ENCODE assay signal across 16 mouse cellular contexts in genomic region chr1:31051370-31051921, GRCm38 (mm10).
DNase-seq lines count a peak whose midpoint lies in the region; ATAC-seq and TF ChIP-seq lines count a peak whose summit lies in the region.
"Had no signal": no experiment of that assay in that cellular context is flagged by ENCODE, and none has a peak within 500 bp of the region (broad histone marks: within the 10 kb centered on the region; RNA-seq: fewer than 3 reads in every experiment).

No protein-coding gene starts in this region.

- peak; percentile 26 to 62 for DNase-seq in lung, adult 18-20 months
- DNase-seq in lung, postnatal 10 days: no peak
- DNase-seq in adrenal gland, postnatal 10 days: peak; percentile 59
- DNase-seq in forebrain, postnatal 0 days: no peak
- DNase-seq in left cerebral cortex, postnatal 25 days (ENCODE audit: low spot score in 2 of 2): no peak
- no peak for DNase-seq in c-Kit-positive CD71-positive TER-119-positive erythroid progenitor cells, embryonic 14.5 days (ENCODE audit: low spot score)
- DNase-seq: cerebellum, adult 9-11 months; gastrocnemius, postnatal 14 days; right cerebral cortex, postnatal 25 days; thymus, postnatal 25 days had no signal

- no peak overlapping the region for H3K9ac ChIP-seq in forebrain, postnatal 0 days
- H3K9ac ChIP-seq: hindbrain, embryonic 12.5 days; limb, embryonic 15.5 days had no signal

- H3K27ac ChIP-seq in forebrain, postnatal 0 days (ENCODE audit: low read depth, low read length): no peak overlapping the region
- H3K27ac ChIP-seq in olfactory bulb, adult 2 months (ENCODE audit: insufficient read depth, low read depth, low read length): 0 out of 2 replicates have a peak overlapping the region, but pooled peaks have one; percentile 48
- H3K27ac ChIP-seq: embryonic facial prominence, embryonic 10.5 days; hindbrain, embryonic 12.5 days; limb, embryonic 15.5 days had no signal

- no peaks in the 10 kb centered on the region for H3K4me1 ChIP-seq in forebrain, postnatal 0 days (ENCODE audit: insufficient read depth)
- peaks cover 4% of the 10 kb centered on the region; the same call in 1 of the 2 replicates for H3K4me1 ChIP-seq in olfactory bulb, adult 2 months (ENCODE audit: control insufficient read depth, insufficient read depth, low read length)
- H3K4me1 ChIP-seq: embryonic facial prominence, embryonic 10.5 days; hindbrain, embryonic 12.5 days; limb, embryonic 15.5 days had no signal

- no peaks in the 10 kb centered on the region; the same call in 1 of the 2 replicates for H3K9me3 ChIP-seq in forebrain, postnatal 0 days (ENCODE audit: low read length)
- H3K9me3 ChIP-seq: embryonic facial prominence, embryonic 10.5 days; hindbrain, embryonic 12.5 days; limb, embryonic 15.5 days had no signal

- H3K4me2 ChIP-seq in forebrain, postnatal 0 days (ENCODE audit: low read depth): no peak overlapping the region
- H3K4me2 ChIP-seq: hindbrain, embryonic 12.5 days; limb, embryonic 15.5 days had no signal

- intact Hi-C loops in left cerebral cortex, postnatal 25 days (cut with DNase I): no loop called here

- peak; percentile 65 for ATAC-seq in forebrain, postnatal 0 days
- ATAC-seq: intestine, postnatal 0 days had no signal

- no peaks in the 10 kb centered on the region for H3K27me3 ChIP-seq in forebrain, postnatal 0 days (ENCODE audit: insufficient read depth, low read length)
- H3K27me3 ChIP-seq: CH12.LX; hindbrain, embryonic 12.5 days; limb, embryonic 15.5 days had no signal

- no peaks in the 10 kb centered on the region for H3K36me3 ChIP-seq in forebrain, postnatal 0 days (ENCODE audit: insufficient read depth)
- H3K36me3 ChIP-seq: embryonic facial prominence, embryonic 10.5 days; hindbrain, embryonic 12.5 days; limb, embryonic 15.5 days had no signal

- 64% methylated on average over 5 of the region's 5 CpGs for WGBS in forebrain, postnatal 0 days
- WGBS in olfactory bulb, adult 2 months: 29% methylated on average over 5 of the region's 5 CpGs

- TF ChIP-seq POLR2A in olfactory bulb, adult 2 months (IDR thresholded peaks at IDR 0.05; ENCODE audit: insufficient read depth, low read depth, low read length): no peak

- H3K4me3 ChIP-seq in forebrain, postnatal 0 days (ENCODE audit: low read depth, low read length): no peak overlapping the region
- H3K4me3 ChIP-seq in olfactory bulb, adult 2 months (ENCODE audit: insufficient read depth, low read depth, low read length): no peak overlapping the region
- H3K4me3 ChIP-seq: embryonic facial prominence, embryonic 10.5 days; hindbrain, embryonic 12.5 days; limb, embryonic 15.5 days had no signal

- TF ChIP-seq CTCF in forebrain, postnatal 0 days (IDR thresholded peaks at IDR 0.05; ENCODE audit: low read depth): no peak
- no peak for TF ChIP-seq CTCF in olfactory bulb, adult 2 months (IDR thresholded peaks at IDR 0.05; ENCODE audit: insufficient read depth, low read depth, low read length)

Comparison
In these comparisons a context has a peak if more than half of its experiments do, and no peak if none do; other contexts are left out.
1. DNase-seq: peak in lung, adult 18-20 months (2 of 2) and adrenal gland, postnatal 10 days (single experiment); none in lung, postnatal 10 days (single experiment), forebrain, postnatal 0 days (single experiment), left cerebral cortex, postnatal 25 days (0 of 2) and c-Kit-positive CD71-positive TER-119-positive erythroid progenitor cells, embryonic 14.5 days (single experiment).